Mouse (Mus musculus) heart, adult 2 months (tissue): ENCODE data around the gene Trim28.

Experiments
- CTCF ChIP-seq: fragments of 200-600 bp; IDR thresholded peaks from 2 replicates; pipeline ENCODE4 v1.8.1; 2022; ENCODE audit warnings: antibody characterized with exemption, mild to moderate bottlenecking, moderate library complexity
- EP300 ChIP-seq: fragments of 200-500 bp; IDR thresholded peaks from 2 replicates; pipeline ENCODE4 v1.6.1; 2011; ENCODE audit warnings: low read depth, low read length, control low read depth; ENCODE audit not compliant: insufficient read depth

DNA sequence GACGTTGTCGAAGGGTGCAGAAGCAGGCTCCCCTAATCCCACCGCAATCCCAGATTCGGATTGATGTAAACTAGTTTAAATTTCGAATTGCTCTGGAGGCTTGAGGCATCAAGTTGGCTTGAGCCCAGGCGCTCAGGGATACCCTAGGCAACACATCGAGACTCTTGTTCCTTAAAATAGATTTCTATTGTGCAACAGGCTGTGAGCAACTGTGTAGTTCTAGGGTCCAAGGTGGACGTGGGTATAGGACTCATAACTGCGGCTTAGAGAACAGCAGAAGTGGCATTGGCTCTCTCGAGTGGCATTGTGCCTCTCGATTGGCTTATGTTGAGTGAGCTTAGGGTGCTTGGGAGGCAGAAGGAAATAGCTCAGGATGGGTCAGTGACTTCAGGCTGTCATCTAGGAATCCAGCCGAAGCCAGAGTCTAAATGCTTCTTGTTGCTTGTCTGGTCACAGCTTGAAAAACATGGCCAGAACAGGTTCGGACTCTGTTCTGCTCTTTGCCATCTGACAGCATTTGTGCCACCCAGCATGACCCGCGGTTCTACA is 39.8 kb downstream of the Trim28 start:
- TF ChIP-seq CTCF, result no peak
- TF ChIP-seq EP300, result no peak
